Mouse (Mus musculus): ENCODE data around the gene Jak1. TPM values are rescaled to one million over a fixed set of nuclear protein-coding genes. Genes with fewer than 3 reads are reported as not detected.

Jak1 gene
- polyA plus RNA-seq, 1 experiment = 72.3 TPM

GRCm38 (mm10) chr4:101185216-101185615 lies 79.9 kb downstream of the Jak1 start:
- Histone ChIP-seq H3K27ac (ENCODE audit: insufficient read depth, low read length) (no peak overlapping the region), H3K4me3 (ENCODE audit: insufficient read depth, low read length) (no peak overlapping the region), H3K4me1 (ENCODE audit: control insufficient read depth, insufficient read depth, low read length) (peaks cover 2% of the 10 kb centered on the region; the same call in 1 of the 2 replicates)
- TF ChIP-seq CTCF (IDR thresholded peaks at IDR 0.05; ENCODE audit: extremely low read depth, insufficient read depth, low read length) (no peak), POLR2A (IDR thresholded peaks at IDR 0.05; ENCODE audit: extremely low read depth, insufficient read depth, low read length) (no peak)

GRCm38 (mm10) chr4:101182603-101183011 lies 82.5 kb downstream of the Jak1 start:
- Histone ChIP-seq H3K27ac (ENCODE audit: insufficient read depth, low read length) (0 out of 2 replicates have a peak overlapping the region, but pooled peaks have one; percentile 28), H3K4me3 (ENCODE audit: insufficient read depth, low read length) (no peak overlapping the region), H3K4me1 (ENCODE audit: control insufficient read depth, insufficient read depth, low read length) (peaks cover 2% of the 10 kb centered on the region; the same call in 1 of the 2 replicates)
- no peak for TF ChIP-seq CTCF (IDR thresholded peaks at IDR 0.05; ENCODE audit: extremely low read depth, insufficient read depth, low read length)
- TF ChIP-seq POLR2A (IDR thresholded peaks at IDR 0.05; ENCODE audit: extremely low read depth, insufficient read depth, low read length) = no peak

- H3K4me1 ChIP-seq (ENCODE audit: control insufficient read depth, insufficient read depth, low read length) = peaks cover 2% of the 10 kb centered on the region; the same call in 1 of the 2 replicates
- TF ChIP-seq POLR2A (IDR thresholded peaks at IDR 0.05; ENCODE audit: extremely low read depth, insufficient read depth, low read length) (no peak), CTCF (IDR thresholded peaks at IDR 0.05; ENCODE audit: extremely low read depth, insufficient read depth, low read length) (no peak)
- no peak overlapping the region for H3K27ac ChIP-seq (ENCODE audit: insufficient read depth, low read length)
- no peak overlapping the region for H3K4me3 ChIP-seq (ENCODE audit: insufficient read depth, low read length)
These were observed 84.4 kb downstream of the Jak1 start for GRCm38 (mm10) chr4:101180681-101181080.

- H3K4me3 ChIP-seq (ENCODE audit: insufficient read depth, low read length) = no peak overlapping the region
- TF ChIP-seq CTCF (IDR thresholded peaks at IDR 0.05; ENCODE audit: extremely low read depth, insufficient read depth, low read length) = no peak
- no peak for TF ChIP-seq POLR2A (IDR thresholded peaks at IDR 0.05; ENCODE audit: extremely low read depth, insufficient read depth, low read length)
- H3K4me1 ChIP-seq (ENCODE audit: control insufficient read depth, insufficient read depth, low read length) = peaks cover 2% of the 10 kb centered on the region; the same call in 1 of the 2 replicates
- H3K27ac ChIP-seq (ENCODE audit: insufficient read depth, low read length) = no peak overlapping the region
These were observed 85.2 kb downstream of the Jak1 start for GRCm38 (mm10) chr4:101179836-101180235.

- TF ChIP-seq CTCF (IDR thresholded peaks at IDR 0.05; ENCODE audit: extremely low read depth, insufficient read depth, low read length) (no peak), POLR2A (IDR thresholded peaks at IDR 0.05; ENCODE audit: extremely low read depth, insufficient read depth, low read length) (no peak)
- no peak overlapping the region for H3K4me3 ChIP-seq (ENCODE audit: insufficient read depth, low read length)
- H3K27ac ChIP-seq (ENCODE audit: insufficient read depth, low read length) = no peak overlapping the region
- H3K4me1 ChIP-seq (ENCODE audit: control insufficient read depth, insufficient read depth, low read length) = peaks cover 2% of the 10 kb centered on the region; the same call in 1 of the 2 replicates
These were observed 86.0 kb downstream of the Jak1 start for GRCm38 (mm10) chr4:101179076-101179475.

GRCm38 (mm10) chr4:101177796-101178195 lies 87.3 kb downstream of the Jak1 start:
- TF ChIP-seq POLR2A (IDR thresholded peaks at IDR 0.05; ENCODE audit: extremely low read depth, insufficient read depth, low read length) (no peak), CTCF (IDR thresholded peaks at IDR 0.05; ENCODE audit: extremely low read depth, insufficient read depth, low read length) (no peak)
- Histone ChIP-seq H3K4me1 (ENCODE audit: control insufficient read depth, insufficient read depth, low read length) (peaks cover 3% of the 10 kb centered on the region; the same call in 1 of the 2 replicates), H3K4me3 (ENCODE audit: insufficient read depth, low read length) (no peak overlapping the region), H3K27ac (ENCODE audit: insufficient read depth, low read length) (no peak overlapping the region)

GRCm38 (mm10) chr4:101176123-101176522 lies 89.0 kb downstream of the Jak1 start:
- H3K4me3 ChIP-seq (ENCODE audit: insufficient read depth, low read length) = no peak overlapping the region
- peaks cover 1% of the 10 kb centered on the region; the same call in 1 of the 2 replicates for H3K4me1 ChIP-seq (ENCODE audit: control insufficient read depth, insufficient read depth, low read length)
- TF ChIP-seq POLR2A (IDR thresholded peaks at IDR 0.05; ENCODE audit: extremely low read depth, insufficient read depth, low read length) (no peak), CTCF (IDR thresholded peaks at IDR 0.05; ENCODE audit: extremely low read depth, insufficient read depth, low read length) (no peak)
- H3K27ac ChIP-seq (ENCODE audit: insufficient read depth, low read length) = no peak overlapping the region

- Histone ChIP-seq H3K27ac (ENCODE audit: insufficient read depth, low read length) (no peak overlapping the region), H3K4me1 (ENCODE audit: control insufficient read depth, insufficient read depth, low read length) (peaks cover 1% of the 10 kb centered on the region; the same call in 1 of the 2 replicates), H3K4me3 (ENCODE audit: insufficient read depth, low read length) (no peak overlapping the region)
- TF ChIP-seq CTCF (IDR thresholded peaks at IDR 0.05; ENCODE audit: extremely low read depth, insufficient read depth, low read length) = no peak
- no peak for TF ChIP-seq POLR2A (IDR thresholded peaks at IDR 0.05; ENCODE audit: extremely low read depth, insufficient read depth, low read length)
These were observed 90.0 kb downstream of the Jak1 start for GRCm38 (mm10) chr4:101174916-101175625.

- H3K4me1 ChIP-seq (ENCODE audit: control insufficient read depth, insufficient read depth, low read length) = peaks cover 4% of the 10 kb centered on the region
- no peak for TF ChIP-seq POLR2A (IDR thresholded peaks at IDR 0.05; ENCODE audit: extremely low read depth, insufficient read depth, low read length)
- no peak for TF ChIP-seq CTCF (IDR thresholded peaks at IDR 0.05; ENCODE audit: extremely low read depth, insufficient read depth, low read length)
- H3K27ac ChIP-seq (ENCODE audit: insufficient read depth, low read length) = no peak overlapping the region
- H3K4me3 ChIP-seq (ENCODE audit: insufficient read depth, low read length) = no peak overlapping the region
These were observed 92.3 kb downstream of the Jak1 start for GRCm38 (mm10) chr4:101172738-101173137.

GRCm38 (mm10) chr4:101168189-101168778 lies 96.8 kb downstream of the Jak1 start:
- Histone ChIP-seq H3K4me3 (ENCODE audit: insufficient read depth, low read length) (no peak overlapping the region), H3K4me1 (ENCODE audit: control insufficient read depth, insufficient read depth, low read length) (peaks cover 6% of the 10 kb centered on the region), H3K27ac (ENCODE audit: insufficient read depth, low read length) (no peak overlapping the region)
- TF ChIP-seq POLR2A (IDR thresholded peaks at IDR 0.05; ENCODE audit: extremely low read depth, insufficient read depth, low read length) = no peak
- TF ChIP-seq CTCF (IDR thresholded peaks at IDR 0.05; ENCODE audit: extremely low read depth, insufficient read depth, low read length) = peak; percentile 84

All from cortical plate, adult 2 months (tissue).